Mouse (Mus musculus): Measurements from ENCODE around the gene Mboat1.

Mboat1 gene

GRCm38 (mm10) chr13:30136243-30136922 lies at the start of gene Mboat1:
TSS of gene Mboat1 (plus strand) at chr13:30136489.
- ChIA-PET POLR2A (interaction anchor here in 2 of 4 experiments (0.5 to 1.1 kb wide), 4 partner anchors 11 to 398 kb away, joined by 3 to 4 read pairs (median 4); no protein-coding TSS in a partner anchor), CTCF (interaction anchor here in 3 of 4 experiments (0.5 to 1.4 kb wide), 3 partner anchors 52 to 459 kb away, joined by 3 to 5 read pairs (median 3); no protein-coding TSS in a partner anchor)

DNA sequence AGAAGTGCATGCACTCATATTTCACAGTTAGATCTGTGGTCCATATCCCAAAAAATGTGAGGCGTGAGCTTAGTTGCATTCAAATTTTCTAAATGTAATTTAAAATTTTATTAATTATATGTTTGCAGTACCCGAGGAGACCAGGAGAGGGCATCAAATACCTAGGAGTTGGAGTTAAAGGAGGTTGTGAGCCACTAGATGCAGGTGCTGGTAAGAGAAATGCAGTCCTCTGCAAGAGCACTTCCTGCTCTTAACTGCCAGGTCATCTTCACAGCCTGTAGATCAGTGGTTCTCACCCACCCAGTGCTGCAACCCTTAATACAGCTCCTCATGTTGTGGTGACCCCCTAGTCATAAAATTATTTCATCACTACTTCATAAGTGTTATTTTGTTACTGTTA lies 43.2 kb upstream of the Mboat1 start:
- POLR2A ChIA-PET = interaction anchor here in 1 of 4 experiments (0.5 to 1.7 kb wide), 2 partner anchors 108 to 1395 kb away, joined by 3 read pairs; no protein-coding TSS in a partner anchor

GRCm38 (mm10) chr13:30095851-30096250 lies 40.4 kb upstream of the Mboat1 start:
- ChIA-PET POLR2A (interaction anchor here in 2 of 4 experiments (0.6 to 0.7 kb wide), 3 partner anchors 157 to 548 kb away, joined by 3 read pairs; no protein-coding TSS in a partner anchor), CTCF (interaction anchor here (0.6 to 4.6 kb wide), 4 partner anchors 44 to 164 kb away, joined by 3 to 29 read pairs (median 10); no protein-coding TSS in a partner anchor)

More for the DNA sequence above, 43.2 kb upstream of the Mboat1 start:
- CTCF ChIA-PET = interaction anchor here in 3 of 4 experiments (0.6 to 2.8 kb wide), 3 partner anchors 9 to 167 kb away, joined by 3 to 12 read pairs (median 3); no protein-coding TSS in a partner anchor

DNA sequence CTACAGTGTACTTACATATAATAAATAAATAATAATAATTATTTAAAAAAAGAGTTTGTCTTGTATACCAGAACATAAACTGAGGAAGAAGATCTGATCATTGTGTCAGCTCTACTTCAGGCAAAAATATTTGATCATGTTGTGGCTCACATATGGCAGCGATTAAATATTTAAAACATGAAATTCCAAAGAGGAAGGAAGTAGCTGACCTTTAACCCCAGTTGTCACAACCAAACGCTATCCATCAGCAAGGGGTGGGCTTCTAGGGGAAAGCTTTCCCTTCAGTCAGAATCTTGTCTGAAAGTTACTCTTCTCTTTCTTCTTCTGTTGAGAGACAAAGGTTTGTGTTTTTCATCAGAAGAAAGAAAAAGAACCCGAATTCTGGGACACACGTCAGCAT lies 39.8 kb upstream of the Mboat1 start:
- ChIA-PET CTCF (interaction anchor here (0.6 to 4.6 kb wide), 6 partner anchors 12 to 170 kb away, joined by 3 to 29 read pairs (median 7); no protein-coding TSS in a partner anchor), POLR2A (interaction anchor here in 1 of 4 experiments (0.6 to 1.5 kb wide), 2 partner anchors 163 to 475 kb away, joined by 3 to 4 read pairs; no protein-coding TSS in a partner anchor)

DNA sequence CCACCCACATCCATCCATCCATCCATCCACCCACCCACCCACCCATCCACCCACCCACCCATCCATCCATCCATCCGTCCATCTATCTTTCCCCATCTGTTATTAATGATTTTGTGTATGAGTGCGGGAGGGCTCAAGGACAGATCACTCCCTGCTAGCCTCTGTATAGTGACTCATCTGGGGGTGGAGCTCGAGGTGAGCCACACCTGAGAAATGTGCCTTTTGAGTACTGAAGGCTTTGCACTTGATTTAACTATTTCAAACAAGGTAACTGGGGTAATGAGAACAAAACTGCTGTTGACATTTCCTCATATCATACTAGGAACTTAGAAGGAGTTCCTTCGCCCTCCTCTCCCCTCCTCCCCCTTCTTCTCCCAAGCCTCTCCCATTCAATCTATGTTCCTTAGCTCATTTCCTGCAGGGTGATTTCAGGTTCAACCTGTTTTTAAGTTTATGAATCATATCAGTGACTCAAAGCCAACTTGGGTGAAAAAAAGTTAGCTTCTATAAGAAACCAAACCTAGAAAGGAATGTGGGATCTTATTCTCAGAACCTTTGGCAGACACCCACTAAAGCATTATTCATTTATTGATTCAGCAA lies 27.2 kb upstream of the Mboat1 start:
- CTCF ChIA-PET = no interaction called here

DNA sequence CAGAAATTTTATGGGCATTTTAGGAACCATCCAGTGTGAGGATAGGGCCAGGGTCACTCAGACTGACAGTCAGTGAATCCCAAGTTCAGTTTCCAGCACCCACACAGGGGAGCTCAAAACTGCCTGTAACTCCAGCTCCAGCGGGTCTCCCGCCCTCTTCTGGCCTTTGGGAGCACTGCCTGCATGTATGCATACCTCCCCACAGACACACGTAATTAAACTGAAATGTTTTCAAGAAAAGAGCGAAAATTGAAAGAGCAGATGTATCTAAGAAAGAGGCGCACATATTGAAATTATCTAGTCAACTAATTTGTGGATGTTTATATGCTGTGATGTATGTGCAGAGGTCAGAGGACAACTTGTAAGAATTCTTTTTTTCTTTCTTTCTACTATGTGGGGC lies 20.5 kb upstream of the Mboat1 start:
- CTCF ChIA-PET = interaction anchor here in 1 of 4 experiments (0.6 kb wide), 2 partner anchors 22 to 86 kb away, joined by 4 read pairs; no protein-coding TSS in a partner anchor
- POLR2A ChIA-PET = no interaction called here

More for the DNA sequence above, 27.2 kb upstream of the Mboat1 start:
- POLR2A ChIA-PET = no interaction called here

- CTCF ChIA-PET = interaction anchor here in 2 of 4 experiments (0.7 to 1.4 kb wide), 2 partner anchors 52 to 126 kb away, joined by 3 read pairs; no protein-coding TSS in a partner anchor
- POLR2A ChIA-PET = interaction anchor here in 2 of 4 experiments (0.5 to 1.1 kb wide), 4 partner anchors 12 to 399 kb away, joined by 3 to 4 read pairs (median 4); no protein-coding TSS in a partner anchor
Measured at GRCm38 (mm10) chr13:30136923-30137629, 787 bp downstream of the Mboat1 start.

DNA sequence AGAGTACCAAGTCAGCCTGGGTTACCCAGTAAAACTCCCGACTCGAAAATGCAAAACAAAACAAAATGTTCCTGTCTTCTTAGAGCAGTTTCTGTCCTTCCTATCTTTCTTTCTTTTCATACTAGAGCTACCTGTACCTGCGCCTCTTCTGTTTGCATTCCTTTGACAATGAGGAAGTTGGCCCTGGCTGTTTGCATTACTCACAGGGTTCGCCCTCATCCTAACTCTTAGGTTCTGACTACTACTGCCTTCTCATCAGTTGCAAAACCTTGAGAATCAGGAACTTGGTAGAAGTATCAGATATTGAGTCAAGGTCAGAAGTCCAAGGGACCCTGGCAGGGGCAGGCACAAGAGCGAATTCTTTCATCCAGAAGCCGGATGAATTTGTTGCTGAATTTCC lies 1.7 kb downstream of the Mboat1 start:
- ChIA-PET CTCF (no interaction called here), POLR2A (interaction anchor here in 1 of 4 experiments (0.6 kb wide), 1 partner anchor 314 kb away, joined by 4 read pairs; no protein-coding TSS in a partner anchor)

DNA sequence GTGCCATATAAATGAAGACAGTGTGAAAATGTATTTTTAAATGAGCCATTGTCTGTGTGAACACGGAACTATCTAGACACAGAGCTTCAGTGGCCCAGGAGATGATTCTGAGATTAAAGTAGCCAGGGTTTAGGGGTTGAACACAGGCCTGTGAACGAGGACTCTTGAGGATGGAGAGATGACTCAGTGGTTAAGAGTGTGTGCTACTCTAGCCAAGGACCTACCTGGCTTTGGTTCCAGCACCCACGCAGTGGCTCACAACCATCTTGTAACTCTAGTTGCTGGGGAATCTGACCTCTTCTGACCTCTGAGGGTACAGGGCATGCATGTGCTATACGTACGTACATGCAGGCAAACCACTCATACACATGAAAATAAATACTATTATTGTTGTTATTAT lies 3.9 kb downstream of the Mboat1 start:
- POLR2A ChIA-PET = interaction anchor here in 1 of 4 experiments (0.7 kb wide), 1 partner anchor 14 kb away, joined by 3 read pairs; no protein-coding TSS in a partner anchor
- CTCF ChIA-PET = no interaction called here

DNA sequence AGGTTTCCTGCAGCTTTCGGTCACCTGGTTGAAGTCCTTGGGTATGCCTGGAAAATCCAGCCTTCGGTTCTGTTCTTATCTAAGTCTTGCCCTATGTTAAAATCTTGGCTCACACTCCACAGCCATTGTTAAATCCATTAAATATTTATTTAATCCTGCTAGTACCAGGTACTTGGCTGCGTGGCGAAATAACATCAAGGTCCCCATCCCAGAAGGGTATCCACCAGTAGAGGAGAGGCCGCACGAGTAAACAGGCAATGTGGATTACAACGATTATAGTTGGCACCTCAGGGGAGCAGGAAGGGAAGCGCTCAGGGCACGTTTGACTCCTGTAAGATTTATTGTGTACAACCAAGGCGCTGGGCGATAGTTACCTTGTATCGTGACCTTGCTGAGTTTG lies 4.4 kb downstream of the Mboat1 start:
- ChIA-PET CTCF (interaction anchor here in 1 of 4 experiments (0.5 kb wide), 1 partner anchor 119 kb away, joined by 11 read pairs; no protein-coding TSS in a partner anchor), POLR2A (no interaction called here)

DNA sequence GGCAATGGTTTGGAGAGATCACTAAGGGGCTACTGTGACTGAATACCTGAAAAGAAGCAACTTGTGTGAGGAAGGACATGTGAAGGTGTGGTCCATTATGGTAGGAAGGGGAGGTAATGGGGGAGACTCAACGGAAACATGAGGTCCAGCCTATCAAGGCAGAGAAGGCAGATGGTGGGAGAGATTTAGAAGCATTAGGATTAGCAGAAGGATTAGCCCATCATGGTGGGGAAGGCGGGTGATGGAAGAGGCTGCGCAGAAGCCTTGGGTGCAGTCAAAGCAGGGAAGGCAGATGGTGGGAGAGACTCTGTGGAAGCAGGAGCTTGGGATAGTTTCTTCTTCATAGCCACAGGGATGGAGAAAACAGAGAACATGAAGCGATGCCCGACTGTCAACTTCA lies 5.7 kb downstream of the Mboat1 start:
- POLR2A ChIA-PET = no interaction called here
- CTCF ChIA-PET = no interaction called here

DNA sequence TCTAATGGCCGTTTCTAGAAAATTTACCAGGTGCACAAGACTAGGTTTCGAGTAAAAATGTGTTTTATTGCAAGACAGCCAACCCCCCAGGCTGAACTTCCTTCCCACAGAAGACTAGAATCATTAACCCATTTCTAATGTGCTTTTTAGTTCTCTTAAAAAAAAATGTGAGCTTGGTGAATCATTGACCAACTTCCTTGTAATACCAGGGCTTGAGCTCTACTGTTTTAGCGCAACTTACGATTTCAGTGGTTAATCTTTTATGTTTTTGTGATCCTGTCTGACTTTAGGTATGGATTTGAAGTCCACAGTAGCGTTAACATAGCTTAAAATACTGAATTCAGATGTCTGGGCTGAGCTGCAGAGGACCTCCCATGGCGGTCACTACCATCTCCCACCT lies 10.2 kb downstream of the Mboat1 start:
- POLR2A ChIA-PET = interaction anchor here in 1 of 4 experiments (0.6 kb wide), 1 partner anchor 188 kb away, joined by 3 read pairs; no protein-coding TSS in a partner anchor
- CTCF ChIA-PET = no interaction called here

DNA sequence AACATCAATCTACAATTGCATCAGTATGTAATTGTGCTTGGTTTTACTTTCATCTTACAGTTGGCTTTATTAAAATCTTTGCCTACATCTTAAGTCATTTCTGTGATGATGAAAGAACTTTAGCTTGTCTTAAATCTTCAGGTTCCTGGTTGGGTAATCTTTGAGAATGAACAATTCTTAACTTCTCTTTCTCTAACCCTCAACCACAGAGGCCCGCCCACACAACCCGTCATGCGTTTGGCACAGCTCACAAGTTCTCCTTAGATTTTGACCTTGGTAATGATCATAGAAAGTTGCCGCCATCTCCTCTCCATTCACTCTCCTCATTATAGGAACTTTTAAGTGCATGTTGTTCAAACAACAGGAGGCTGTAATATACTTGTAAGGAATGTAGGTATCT lies 18.0 kb downstream of the Mboat1 start:
- ChIA-PET CTCF (no interaction called here), POLR2A (interaction anchor here in 1 of 4 experiments (0.5 to 1.1 kb wide), 2 partner anchors 14 to 60 kb away, joined by 3 read pairs; no protein-coding TSS in a partner anchor)

DNA sequence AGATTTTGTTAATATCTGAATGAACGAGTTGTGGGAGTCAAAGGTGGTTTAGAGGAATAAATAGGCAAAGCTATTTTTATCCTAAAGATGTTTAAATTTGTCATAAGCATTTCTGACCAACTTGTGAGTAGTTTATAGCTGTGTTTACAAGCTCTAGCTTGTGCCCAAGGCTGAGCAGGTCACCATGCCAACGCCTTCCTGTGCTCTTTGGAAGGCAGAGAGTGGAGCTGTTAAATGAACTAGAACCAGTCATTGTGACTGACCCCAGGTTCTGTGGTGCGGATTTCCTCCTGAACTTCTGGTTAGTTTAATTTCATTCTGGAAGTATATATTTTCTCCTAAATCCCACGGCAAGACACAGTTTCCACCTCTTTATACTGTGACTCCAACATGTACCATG lies 23.3 kb downstream of the Mboat1 start:
- ChIA-PET CTCF (no interaction called here), POLR2A (interaction anchor here in 1 of 4 experiments (0.6 to 1.0 kb wide), 2 partner anchors 15 to 26 kb away, joined by 4 to 7 read pairs; no protein-coding TSS in a partner anchor)

- POLR2A ChIA-PET = no interaction called here
- CTCF ChIA-PET = interaction anchor here in 2 of 4 experiments (0.6 kb wide), 2 partner anchors 14 to 29 kb away, joined by 3 read pairs; no protein-coding TSS in a partner anchor
Measured at GRCm38 (mm10) chr13:30163521-30163920, 27.2 kb downstream of the Mboat1 start.

DNA sequence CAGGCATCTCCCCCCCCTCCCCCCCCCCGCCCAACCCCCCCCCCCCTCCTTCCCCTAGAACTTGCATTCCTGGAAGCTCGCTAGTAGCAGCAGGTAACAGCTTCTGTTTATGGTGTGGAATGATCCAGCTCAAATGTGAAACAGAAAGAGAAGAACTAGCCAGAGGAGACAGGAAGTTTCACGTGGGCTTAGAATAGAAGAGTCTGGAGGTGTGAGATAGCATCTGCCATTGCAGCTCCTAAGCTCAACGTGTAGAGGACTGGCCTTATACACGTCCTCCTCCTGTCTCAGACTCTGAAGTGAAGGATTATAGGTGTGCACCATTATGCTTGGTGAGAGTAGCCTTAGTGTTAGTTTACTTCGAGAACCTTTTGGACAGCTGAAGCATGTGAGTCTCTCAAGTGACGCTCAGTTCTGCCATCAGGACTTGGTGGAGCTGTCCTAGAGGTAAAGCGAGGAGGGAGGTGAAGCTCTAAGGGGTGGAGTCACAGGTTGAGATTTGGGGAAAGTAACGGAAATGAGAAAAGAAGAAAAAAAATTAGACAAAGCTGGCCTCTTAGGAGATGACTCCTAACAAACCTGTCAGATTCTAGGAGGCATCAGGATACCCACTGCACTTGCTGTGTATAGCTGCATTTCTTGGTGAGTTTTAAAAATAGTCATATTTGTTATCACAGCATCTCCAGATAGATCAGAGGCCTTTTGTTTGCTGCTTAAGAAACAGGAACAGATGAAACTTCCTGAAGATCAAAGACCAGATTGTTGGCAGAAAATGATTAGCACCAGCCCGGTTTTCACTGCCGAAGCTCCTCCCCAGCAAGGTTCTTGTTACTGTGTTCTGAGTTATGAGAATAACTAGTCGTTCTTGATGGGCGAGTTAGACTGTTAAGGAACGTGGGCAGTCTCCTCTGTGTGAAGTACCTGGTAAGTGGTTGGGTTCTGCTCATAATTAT lies 30.1 kb downstream of the Mboat1 start:
- POLR2A ChIA-PET = interaction anchor here in 1 of 4 experiments (0.7 kb wide), 1 partner anchor 21 kb away, joined by 3 read pairs; no protein-coding TSS in a partner anchor
- CTCF ChIA-PET = interaction anchor here in 2 of 4 experiments (0.9 to 1.1 kb wide), 2 partner anchors 94 kb away, joined by 3 to 6 read pairs; no protein-coding TSS in a partner anchor

DNA sequence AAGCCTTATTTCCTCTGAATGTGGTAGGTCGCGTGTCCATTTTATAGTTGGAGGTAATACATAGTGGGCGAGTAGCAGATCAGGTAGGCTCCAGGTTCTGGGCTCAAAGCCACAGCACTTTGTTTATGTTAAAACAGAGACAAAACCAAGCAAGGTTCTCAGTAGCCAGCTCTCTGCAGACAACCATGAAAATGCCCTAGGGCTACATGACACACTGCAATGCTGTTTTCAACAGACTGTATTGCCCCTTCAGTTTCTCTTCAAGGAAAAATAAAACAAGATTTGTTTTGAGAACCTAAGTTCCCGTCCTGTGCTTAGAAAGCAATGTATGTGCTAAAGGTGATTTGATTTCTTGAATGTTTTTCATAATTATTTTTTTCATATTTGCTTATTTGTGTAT lies 31.2 kb downstream of the Mboat1 start:
- CTCF ChIA-PET = no interaction called here
- POLR2A ChIA-PET = no interaction called here

- ChIA-PET POLR2A (interaction anchor here in 1 of 4 experiments (1.0 kb wide), 1 partner anchor 12 kb away, joined by 4 read pairs; no protein-coding TSS in a partner anchor), CTCF (no interaction called here)
Measured at GRCm38 (mm10) chr13:30168803-30169202, 32.5 kb downstream of the Mboat1 start.

Data from embryonic stem cell, embryonic (primary cell).